Mouse (Mus musculus): ENCODE measurements around the gene Celf2.

The Celf2 gene

GRCm38 (mm10) chr2:7267166-7267565 lies 242.2 kb downstream of the Celf2 start:
- DNase-seq (ENCODE audit: low spot score in 2 of 2): no peak

- DNase-seq (ENCODE audit: low spot score in 2 of 2): peak in 1 of 2 experiments; percentile 15
These were observed 246.7 kb downstream of the Celf2 start for GRCm38 (mm10) chr2:7262668-7263067.

GRCm38 (mm10) chr2:7260186-7260585 lies 249.2 kb downstream of the Celf2 start:
- DNase-seq (ENCODE audit: low spot score in 2 of 2): no peak

- DNase-seq (ENCODE audit: low spot score in 2 of 2): no peak
These were observed 249.7 kb downstream of the Celf2 start for GRCm38 (mm10) chr2:7259616-7260015.

GRCm38 (mm10) chr2:7256023-7256422 lies 253.3 kb downstream of the Celf2 start:
- peak in 1 of 2 experiments; percentile 5 for DNase-seq (ENCODE audit: low spot score in 2 of 2)

GRCm38 (mm10) chr2:7255386-7255785 lies 254.0 kb downstream of the Celf2 start:
- DNase-seq (ENCODE audit: low spot score in 2 of 2): no peak

- DNase-seq (ENCODE audit: low spot score in 2 of 2): no peak
These were observed 259.0 kb downstream of the Celf2 start for GRCm38 (mm10) chr2:7250314-7250713.

- DNase-seq (ENCODE audit: low spot score in 2 of 2): peak in 1 of 2 experiments; percentile 2
These were observed 260.4 kb downstream of the Celf2 start for GRCm38 (mm10) chr2:7249002-7249401.

- DNase-seq (ENCODE audit: low spot score in 2 of 2): peak in 1 of 2 experiments; percentile 8
These were observed 263.2 kb downstream of the Celf2 start for GRCm38 (mm10) chr2:7245958-7246774.

- peak in 1 of 2 experiments; percentile 2 for DNase-seq (ENCODE audit: low spot score in 2 of 2)
These were observed 267.2 kb downstream of the Celf2 start for GRCm38 (mm10) chr2:7242139-7242538.

- DNase-seq (ENCODE audit: low spot score in 2 of 2): peak in 1 of 2 experiments; percentile 5
These were observed 267.8 kb downstream of the Celf2 start for GRCm38 (mm10) chr2:7241523-7241941.

GRCm38 (mm10) chr2:7237283-7237682 lies 272.1 kb downstream of the Celf2 start:
- DNase-seq (ENCODE audit: low spot score in 2 of 2): peak in 1 of 2 experiments; percentile 3

- DNase-seq (ENCODE audit: low spot score in 2 of 2): no peak
These were observed 272.9 kb downstream of the Celf2 start for GRCm38 (mm10) chr2:7236452-7236851.

GRCm38 (mm10) chr2:7235059-7235741 lies 274.2 kb downstream of the Celf2 start:
- peak in 1 of 2 experiments; percentile 3 for DNase-seq (ENCODE audit: low spot score in 2 of 2)

- DNase-seq (ENCODE audit: low spot score in 2 of 2): peak; percentile 12 to 23
These were observed 274.8 kb downstream of the Celf2 start for GRCm38 (mm10) chr2:7234587-7234986.

GRCm38 (mm10) chr2:7233411-7233810 lies 276.0 kb downstream of the Celf2 start:
- DNase-seq (ENCODE audit: low spot score in 2 of 2): peak in 1 of 2 experiments; percentile 4

- DNase-seq (ENCODE audit: low spot score in 2 of 2): no peak
These were observed 282.6 kb downstream of the Celf2 start for GRCm38 (mm10) chr2:7226785-7227184.

GRCm38 (mm10) chr2:7224346-7225071 lies 284.9 kb downstream of the Celf2 start:
- no peak for DNase-seq (ENCODE audit: low spot score in 2 of 2)

- no peak for DNase-seq (ENCODE audit: low spot score in 2 of 2)
These were observed 285.8 kb downstream of the Celf2 start for GRCm38 (mm10) chr2:7223538-7223937.

GRCm38 (mm10) chr2:7222886-7223285 lies 286.5 kb downstream of the Celf2 start:
- DNase-seq (ENCODE audit: low spot score in 2 of 2): no peak

- no peak for DNase-seq (ENCODE audit: low spot score in 2 of 2)
These were observed 287.5 kb downstream of the Celf2 start for GRCm38 (mm10) chr2:7221856-7222255.

- DNase-seq (ENCODE audit: low spot score in 2 of 2): no peak
These were observed 291.3 kb downstream of the Celf2 start for GRCm38 (mm10) chr2:7218101-7218500.

All from frontal cortex, postnatal 10 days (tissue).